Comparison of ENCODE assay signal across 8 mouse cellular contexts in the genomic region with DNA sequence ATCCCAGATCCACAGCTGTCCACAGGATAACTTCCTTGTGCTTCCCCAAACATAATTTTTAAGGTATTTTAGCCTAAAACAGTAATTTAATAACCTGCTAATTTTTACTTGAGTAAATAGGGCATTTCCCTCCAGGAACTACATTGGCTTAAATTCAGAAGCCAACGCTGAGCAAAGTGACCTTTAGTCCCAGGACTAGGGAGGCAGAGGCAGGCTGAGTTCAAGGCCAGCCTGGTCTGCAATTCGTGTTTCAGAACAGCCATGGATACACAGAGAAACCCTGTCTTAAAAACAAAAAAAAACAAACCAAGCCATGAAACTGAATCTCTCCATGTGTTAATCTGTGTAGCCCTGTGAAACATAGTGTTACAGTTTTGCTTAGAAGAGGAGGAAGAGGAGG. TPM values are rescaled to one million over a fixed set of nuclear protein-coding genes. Genes with fewer than 3 reads are reported as not detected.
DNase-seq lines count a peak whose midpoint lies in the region; ATAC-seq lines count a peak whose summit lies in the region.
"Had no signal": no experiment of that assay in that cellular context is flagged by ENCODE, and none has a peak within 500 bp of the region (broad histone marks: within the 10 kb centered on the region; RNA-seq: fewer than 3 reads in every experiment).

No protein-coding gene starts in this region.

- H3K27ac ChIP-seq in neural tube, embryonic 14.5 days (ENCODE audit: low read depth, low read length): no peak overlapping the region
- peak overlapping the region; percentile 25 for H3K27ac ChIP-seq in liver, embryonic 15.5 days (replicated peaks)

- ATAC-seq in neural tube, embryonic 14.5 days (ENCODE audit: low read depth): no peak
- ATAC-seq in liver, embryonic 15.5 days (ENCODE audit: insufficient read depth): no peak

- peak; percentile 38 for DNase-seq in kidney, adult 9 months
- DNase-seq in kidney, postnatal 10 days: no peak
- no peak for DNase-seq in neural tube, embryonic 10.5 days (ENCODE audit: extremely low spot score, low spot score)
- DNase-seq in yolk sac, embryonic 10.5 days (ENCODE audit: low spot score): no peak
- DNase-seq in urinary bladder, postnatal 4 days (ENCODE audit: low spot score in 2 of 2): no peak

- no peaks in the 10 kb centered on the region for H3K9me3 ChIP-seq in neural tube, embryonic 14.5 days (ENCODE audit: control insufficient read depth, low read length)
- no peaks in the 10 kb centered on the region for H3K9me3 ChIP-seq in liver, embryonic 15.5 days (replicated peaks)
- H3K9me3 ChIP-seq: forebrain, embryonic 10.5 days had no signal

- H3K4me1 ChIP-seq in neural tube, embryonic 14.5 days (ENCODE audit: control insufficient read depth, insufficient read depth, low read length): peaks cover 13% of the 10 kb centered on the region
- H3K4me1 ChIP-seq in liver, embryonic 15.5 days (replicated peaks): peaks cover 48% of the 10 kb centered on the region

- 0 out of 2 replicates have a peak overlapping the region, but pooled peaks have one; percentile 94 for H3K4me3 ChIP-seq in neural tube, embryonic 14.5 days (ENCODE audit: low read depth, low read length)
- no peak overlapping the region for H3K4me3 ChIP-seq in liver, embryonic 15.5 days (replicated peaks)

- H3K4me2 ChIP-seq in neural tube, embryonic 14.5 days (ENCODE audit: low read depth, low read length): no peak overlapping the region
- H3K4me2 ChIP-seq in liver, embryonic 15.5 days: peak overlapping the region; percentile 86; the same call in 1 of the 2 replicates

- peaks cover 14% of the 10 kb centered on the region; the same call in 1 of the 2 replicates for H3K36me3 ChIP-seq in neural tube, embryonic 14.5 days (ENCODE audit: control insufficient read depth, insufficient read depth, low read length)
- H3K36me3 ChIP-seq in liver, embryonic 15.5 days (replicated peaks): peaks cover 23% of the 10 kb centered on the region

- H3K27me3 ChIP-seq in neural tube, embryonic 14.5 days (ENCODE audit: control insufficient read depth, insufficient read depth, low read length): no peaks in the 10 kb centered on the region
- no peaks in the 10 kb centered on the region for H3K27me3 ChIP-seq in liver, embryonic 15.5 days

- WGBS in neural tube, embryonic 14.5 days: 76% methylated on average over 2 of the region's 2 CpGs
- WGBS in liver, embryonic 15.5 days (ENCODE audit: insufficient replicate concordance): 52% methylated on average over 2 of the region's 2 CpGs

- no peak overlapping the region for H3K9ac ChIP-seq in neural tube, embryonic 14.5 days (replicated peaks; ENCODE audit: low read depth, low read length)
- peak overlapping the region; percentile 94; the same call in 1 of the 2 replicates for H3K9ac ChIP-seq in liver, embryonic 15.5 days

RNA-seq across cellular contexts. Expression of gene Suds3, which starts 0.7 kb away (rescaled TPM):
- polyA plus RNA-seq in neural tube, embryonic 14.5 days (2014; fragmentation: Nextera tagmentation; extraction: Ambion mirVana): 51.1 and 51.3 TPM in 2 replicates
- 30.7 and 31.7 TPM in 2 replicates for polyA plus RNA-seq in liver, embryonic 15.5 days (2015; fragmentation: Nextera tagmentation; extraction: Ambion mirVana)

RNA-seq across cellular contexts. Expression of gene Taok3, which starts 3.3 kb away (rescaled TPM):
- 58.9 and 62.5 TPM in 2 replicates for polyA plus RNA-seq in neural tube, embryonic 14.5 days (2014; fragmentation: Nextera tagmentation; extraction: Ambion mirVana)
- 42.5 and 42.7 TPM in 2 replicates for polyA plus RNA-seq in liver, embryonic 15.5 days (2015; fragmentation: Nextera tagmentation; extraction: Ambion mirVana)
